Mouse (Mus musculus): ENCODE measurements around the gene C2cd5. TPM values are rescaled to one million over a fixed set of nuclear protein-coding genes. Genes with fewer than 3 reads are reported as not detected.
A peak's percentile ranks its signal among the peaks of the same experiment; 100 is the strongest.

Gene C2cd5
- 7.3 and 17.4 TPM in 2 replicates for total RNA-seq (2014; rRNA removed; ENCODE audit: low replicate concordance)
- polyA plus RNA-seq (2015; fragmentation: Nextera tagmentation; extraction: Ambion mirVana) = 7.5 and 8.0 TPM in 2 replicates

- DNase-seq (ENCODE audit: low spot score) (peak; percentile 95), ATAC-seq (ENCODE audit: insufficient read depth, low read depth) (peak; percentile 98)
- H3K4me2 ChIP-seq (ENCODE audit: low read depth, low read length) = peak within 1 kb of the TSS; percentile 90
- H3K9ac ChIP-seq (replicated peaks; ENCODE audit: low read depth, low read length) = peak within 1 kb of the TSS; percentile 87
- peak within 1 kb of the TSS; percentile 88 for H3K4me3 ChIP-seq (ENCODE audit: low read depth, low read length)
- peak within 1 kb of the TSS; percentile 84 for H3K27ac ChIP-seq (ENCODE audit: low read depth)
- H3K4me1 ChIP-seq (ENCODE audit: control insufficient read depth, insufficient read depth) = 0 out of 2 replicates have a peak, but pooled peaks cover 3% of the 10 kb centered on the region
- H3K36me3 ChIP-seq (replicated peaks; ENCODE audit: control insufficient read depth, insufficient read depth, low read length) = 0 out of 2 replicates have a peak, but pooled peaks cover 4% of the 10 kb centered on the region
- H3K27me3 ChIP-seq (ENCODE audit: control insufficient read depth, insufficient read depth, low read length) = no peaks in the 10 kb centered on the region
- H3K9me3 ChIP-seq (replicated peaks; ENCODE audit: control insufficient read depth, low read length) = no peaks in the 10 kb centered on the region
- under 1% methylated on average over 59 of the region's 75 CpGs for WGBS
- no peak for TF ChIP-seq CTCF (IDR thresholded peaks at IDR 0.05; ENCODE audit: low read depth)
- TF ChIP-seq EP300 (IDR thresholded peaks at IDR 0.05; ENCODE audit: low read depth) = no peak; the same call in 1 of the 2 replicates
These were observed at the start of gene C2cd5 for GRCm38 (mm10) chr6:143099681-143100382. Gene C2cd5 (minus strand): TSS chr6:143100141.

GRCm38 (mm10) chr6:143148868-143149267 is 48.9 kb upstream of the C2cd5 start:
- Histone ChIP-seq H3K9ac (replicated peaks; ENCODE audit: low read depth, low read length) (no peak overlapping the region), H3K4me1 (ENCODE audit: control insufficient read depth, insufficient read depth) (no peaks in the 10 kb centered on the region), H3K4me2 (ENCODE audit: low read depth, low read length) (no peak overlapping the region), H3K36me3 (replicated peaks; ENCODE audit: control insufficient read depth, insufficient read depth, low read length) (no peaks in the 10 kb centered on the region), H3K27me3 (ENCODE audit: control insufficient read depth, insufficient read depth, low read length) (no peaks in the 10 kb centered on the region), H3K4me3 (ENCODE audit: low read depth, low read length) (no peak overlapping the region), H3K27ac (ENCODE audit: low read depth) (no peak overlapping the region), H3K9me3 (replicated peaks; ENCODE audit: control insufficient read depth, low read length) (no peaks in the 10 kb centered on the region)
- ATAC-seq (ENCODE audit: insufficient read depth, low read depth) = no peak
- DNase-seq (ENCODE audit: low spot score) = no peak
- TF ChIP-seq EP300 (IDR thresholded peaks at IDR 0.05; ENCODE audit: low read depth) = no peak

GRCm38 (mm10) chr6:143146756-143147155 is 46.8 kb upstream of the C2cd5 start:
- DNase-seq (ENCODE audit: low spot score) (no peak), ATAC-seq (ENCODE audit: insufficient read depth, low read depth) (no peak)
- H3K4me1 ChIP-seq (ENCODE audit: control insufficient read depth, insufficient read depth) = no peaks in the 10 kb centered on the region
- no peak overlapping the region for H3K4me2 ChIP-seq (ENCODE audit: low read depth, low read length)
- no peaks in the 10 kb centered on the region for H3K9me3 ChIP-seq (replicated peaks; ENCODE audit: control insufficient read depth, low read length)
- H3K27ac ChIP-seq (ENCODE audit: low read depth) = no peak overlapping the region
- no peak for TF ChIP-seq EP300 (IDR thresholded peaks at IDR 0.05; ENCODE audit: low read depth)
- no peak for TF ChIP-seq CTCF (IDR thresholded peaks at IDR 0.05; ENCODE audit: low read depth)
- no peak overlapping the region for H3K9ac ChIP-seq (replicated peaks; ENCODE audit: low read depth, low read length)
- H3K4me3 ChIP-seq (ENCODE audit: low read depth, low read length) = no peak overlapping the region
- H3K36me3 ChIP-seq (replicated peaks; ENCODE audit: control insufficient read depth, insufficient read depth, low read length) = no peaks in the 10 kb centered on the region
- 40% methylated on average over 8 of the region's 8 CpGs for WGBS
- no peaks in the 10 kb centered on the region for H3K27me3 ChIP-seq (ENCODE audit: control insufficient read depth, insufficient read depth, low read length)

- WGBS = 73% methylated on average over 7 of the region's 7 CpGs
- H3K9me3 ChIP-seq (replicated peaks; ENCODE audit: control insufficient read depth, low read length) = no peaks in the 10 kb centered on the region
- no peaks in the 10 kb centered on the region for H3K27me3 ChIP-seq (ENCODE audit: control insufficient read depth, insufficient read depth, low read length)
- DNase-seq (ENCODE audit: low spot score) (no peak), ATAC-seq (ENCODE audit: insufficient read depth, low read depth) (no peak)
- H3K4me3 ChIP-seq (ENCODE audit: low read depth, low read length) = no peak overlapping the region
- no peak overlapping the region for H3K4me2 ChIP-seq (ENCODE audit: low read depth, low read length)
- H3K9ac ChIP-seq (replicated peaks; ENCODE audit: low read depth, low read length) = no peak overlapping the region
- no peaks in the 10 kb centered on the region for H3K36me3 ChIP-seq (replicated peaks; ENCODE audit: control insufficient read depth, insufficient read depth, low read length)
- no peak overlapping the region for H3K27ac ChIP-seq (ENCODE audit: low read depth)
- H3K4me1 ChIP-seq (ENCODE audit: control insufficient read depth, insufficient read depth) = no peaks in the 10 kb centered on the region
- no peak for TF ChIP-seq CTCF (IDR thresholded peaks at IDR 0.05; ENCODE audit: low read depth)
- TF ChIP-seq EP300 (IDR thresholded peaks at IDR 0.05; ENCODE audit: low read depth) = no peak
These were observed 45.1 kb upstream of the C2cd5 start for GRCm38 (mm10) chr6:143145051-143145450.

GRCm38 (mm10) chr6:143144556-143144955 is 44.6 kb upstream of the C2cd5 start:
- Histone ChIP-seq H3K9me3 (replicated peaks; ENCODE audit: control insufficient read depth, low read length) (no peaks in the 10 kb centered on the region), H3K4me3 (ENCODE audit: low read depth, low read length) (no peak overlapping the region), H3K27ac (ENCODE audit: low read depth) (no peak overlapping the region), H3K4me1 (ENCODE audit: control insufficient read depth, insufficient read depth) (no peaks in the 10 kb centered on the region), H3K36me3 (replicated peaks; ENCODE audit: control insufficient read depth, insufficient read depth, low read length) (no peaks in the 10 kb centered on the region), H3K27me3 (ENCODE audit: control insufficient read depth, insufficient read depth, low read length) (no peaks in the 10 kb centered on the region), H3K4me2 (ENCODE audit: low read depth, low read length) (no peak overlapping the region), H3K9ac (replicated peaks; ENCODE audit: low read depth, low read length) (no peak overlapping the region)
- 91% methylated on average over 2 of the region's 2 CpGs for WGBS
- DNase-seq (ENCODE audit: low spot score) = no peak
- no peak for ATAC-seq (ENCODE audit: insufficient read depth, low read depth)
- TF ChIP-seq EP300 (IDR thresholded peaks at IDR 0.05; ENCODE audit: low read depth) (no peak), CTCF (IDR thresholded peaks at IDR 0.05; ENCODE audit: low read depth) (no peak)
